Mouse (Mus musculus): ENCODE data around the gene Pole4.
"Not testable (repeated sequence)": the region's sequence is repeated elsewhere in the genome, so short reads cannot be mapped to it uniquely, and the experiment has no call there.

The Pole4 gene

DNA sequence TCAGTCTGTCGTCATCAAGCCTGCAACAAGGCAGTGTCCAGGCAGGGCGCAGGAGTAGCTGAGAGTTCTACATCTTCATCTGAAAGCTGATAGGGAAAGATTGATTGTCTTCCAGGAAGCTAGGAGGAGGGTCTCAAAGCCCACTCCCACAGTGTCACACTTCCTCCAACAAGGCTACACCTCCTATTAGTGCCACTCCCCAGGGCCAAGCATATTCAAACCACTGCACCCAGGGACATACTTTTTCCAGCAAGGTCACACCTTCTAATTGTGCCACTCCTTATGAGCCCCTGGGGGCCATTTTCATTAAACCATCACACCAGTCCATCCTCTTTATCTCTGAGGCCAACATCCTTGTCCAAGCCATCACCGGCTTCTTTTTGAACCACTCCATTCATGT is 8.4 kb downstream of the Pole4 start:
- POLR2A ChIA-PET, result interaction anchor here (0.6 to 14.5 kb wide), 14 partner anchors 7 to 1725 kb away, joined by 3 to 267 read pairs (median 7); partner anchors contain the start of genes Hk2 (in 1 of the 4) and Pole4 (in 1 of the 4)
- CTCF ChIA-PET, result interaction anchor here in 1 of 4 experiments (0.9 kb wide), 1 partner anchor 18 kb away, joined by 3 read pairs; no protein-coding TSS in a partner anchor

GRCm38 (mm10) chr6:82694668-82695067 is 10.5 kb downstream of the Pole4 start:
- CTCF ChIA-PET, result interaction anchor here in 1 of 4 experiments (2.0 kb wide), 1 partner anchor 8 kb away, joined by 12 read pairs; no protein-coding TSS in a partner anchor
- POLR2A ChIA-PET, result interaction anchor here (0.5 to 14.5 kb wide), 26 partner anchors 7 to 392 kb away, joined by 3 to 267 read pairs (median 4); partner anchors contain the start of genes Pole4 (in 3 of the 4) and Hk2 (in 1 of the 4)

DNA sequence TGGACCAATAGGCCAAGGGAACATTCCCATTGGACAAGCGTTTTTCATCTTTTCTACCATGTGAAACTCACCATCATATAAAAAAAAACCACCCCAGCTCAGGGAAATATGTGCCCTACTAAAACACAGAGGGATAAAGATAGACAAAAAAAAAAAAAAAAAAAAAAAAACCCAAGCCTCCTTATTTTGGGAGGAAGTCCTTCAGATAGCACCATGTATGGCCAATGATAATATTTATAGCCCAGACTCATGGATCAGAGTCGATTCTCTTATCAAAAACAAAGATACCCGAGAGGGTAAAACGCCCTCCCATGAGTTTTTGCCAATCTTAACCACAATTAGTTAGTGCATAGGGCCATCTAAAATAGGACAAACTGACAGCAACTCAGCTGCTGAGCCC is 15.7 kb downstream of the Pole4 start:
- ChIA-PET POLR2A (interaction anchor here (0.6 to 8.4 kb wide), 25 partner anchors 8 to 1227 kb away, joined by 3 to 131 read pairs (median 4); partner anchors contain the start of genes Pole4 (in 3 of the 4) and Wbp1 (in 1 of the 4)), CTCF (interaction anchor here in 2 of 4 experiments (0.8 to 1.0 kb wide), 3 partner anchors 12 to 13 kb away, joined by 3 to 5 read pairs (median 3); no protein-coding TSS in a partner anchor)

GRCm38 (mm10) chr6:82688586-82688985 is 16.6 kb downstream of the Pole4 start:
- ChIA-PET POLR2A (interaction anchor here (0.6 to 2.0 kb wide), 21 partner anchors 9 to 167 kb away, joined by 3 to 33 read pairs (median 4); partner anchors contain the start of gene Pole4 (in 3 of the 4)), CTCF (interaction anchor here in 2 of 4 experiments (0.8 to 1.0 kb wide), 3 partner anchors 13 to 14 kb away, joined by 3 to 5 read pairs (median 3); no protein-coding TSS in a partner anchor)

DNA sequence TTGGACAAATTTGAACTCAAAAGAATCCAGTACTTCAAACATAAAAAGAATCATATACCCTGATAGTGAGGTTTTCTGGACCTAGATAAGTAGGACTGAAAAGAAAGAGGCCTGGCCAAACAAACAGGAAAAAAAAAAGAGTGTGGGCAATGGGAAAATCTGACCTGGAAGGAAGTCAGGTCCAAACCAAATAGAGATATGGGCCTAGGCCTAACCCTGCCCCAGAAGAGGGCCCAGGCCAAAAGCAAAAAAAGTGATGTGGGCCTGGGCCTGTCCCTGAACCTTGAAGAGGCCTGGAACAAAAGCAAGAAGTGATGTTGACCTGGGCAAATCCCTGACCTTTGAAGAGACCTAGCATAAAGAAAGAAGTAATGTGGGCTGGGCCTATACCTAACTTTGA is 21.0 kb downstream of the Pole4 start:
- ChIA-PET POLR2A (no interaction called here), CTCF (no interaction called here)

GRCm38 (mm10) chr6:82679286-82679685 is 25.9 kb downstream of the Pole4 start:
- POLR2A ChIA-PET, result interaction anchor here in 3 of 4 experiments (0.6 to 1.8 kb wide), 4 partner anchors 10 to 35 kb away, joined by 3 to 6 read pairs (median 4); no protein-coding TSS in a partner anchor
- CTCF ChIA-PET, result not testable (repeated sequence)

- CTCF ChIA-PET, result not testable (repeated sequence)
These were observed 27.5 kb downstream of the Pole4 start for GRCm38 (mm10) chr6:82677629-82678028.

GRCm38 (mm10) chr6:82666480-82666879 is 38.7 kb downstream of the Pole4 start:
- ChIA-PET CTCF (interaction anchor here in 1 of 4 experiments (1.7 kb wide), 1 partner anchor 36 kb away, joined by 5 read pairs; no protein-coding TSS in a partner anchor), POLR2A (interaction anchor here in 3 of 4 experiments (0.7 to 8.5 kb wide), 12 partner anchors 11 to 388 kb away, joined by 3 to 95 read pairs (median 10); partner anchors contain the start of genes Aup1 (in 1 of the 3) and Pole4 (in 1 of the 3))

More at GRCm38 (mm10) chr6:82677629-82678028, 27.5 kb downstream of the Pole4 start:
- POLR2A ChIA-PET, result not testable (repeated sequence)

DNA sequence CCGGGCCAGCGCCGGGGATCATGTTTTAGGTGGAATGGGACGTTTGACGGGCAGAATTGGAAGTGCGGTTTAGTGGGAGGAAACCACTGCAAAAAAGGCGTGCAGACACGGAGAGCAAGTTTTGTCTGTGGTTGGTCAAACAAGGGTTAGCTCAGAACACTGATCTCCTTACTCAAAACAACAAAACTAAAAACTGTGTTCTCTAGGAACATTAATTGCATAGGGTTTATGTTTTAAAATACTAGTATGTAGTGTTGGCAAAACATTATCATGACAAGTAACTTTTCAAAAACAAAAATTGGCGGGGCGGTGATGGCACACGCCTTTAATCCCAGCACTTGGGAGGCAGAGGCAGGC is 52.0 kb downstream of the Pole4 start:
- POLR2A ChIA-PET, result interaction anchor here (0.6 to 16.9 kb wide), 46 partner anchors 8 to 251 kb away, joined by 3 to 267 read pairs (median 6); partner anchors contain the start of genes Pole4 (in 2 of the 4), Hk2 (in 1 of the 4) and Tacr1 (in 1 of the 4)
- CTCF ChIA-PET, result interaction anchor here (0.6 to 3.1 kb wide), 4 partner anchors 47 to 50 kb away, joined by 4 to 15 read pairs (median 14); no protein-coding TSS in a partner anchor

DNA sequence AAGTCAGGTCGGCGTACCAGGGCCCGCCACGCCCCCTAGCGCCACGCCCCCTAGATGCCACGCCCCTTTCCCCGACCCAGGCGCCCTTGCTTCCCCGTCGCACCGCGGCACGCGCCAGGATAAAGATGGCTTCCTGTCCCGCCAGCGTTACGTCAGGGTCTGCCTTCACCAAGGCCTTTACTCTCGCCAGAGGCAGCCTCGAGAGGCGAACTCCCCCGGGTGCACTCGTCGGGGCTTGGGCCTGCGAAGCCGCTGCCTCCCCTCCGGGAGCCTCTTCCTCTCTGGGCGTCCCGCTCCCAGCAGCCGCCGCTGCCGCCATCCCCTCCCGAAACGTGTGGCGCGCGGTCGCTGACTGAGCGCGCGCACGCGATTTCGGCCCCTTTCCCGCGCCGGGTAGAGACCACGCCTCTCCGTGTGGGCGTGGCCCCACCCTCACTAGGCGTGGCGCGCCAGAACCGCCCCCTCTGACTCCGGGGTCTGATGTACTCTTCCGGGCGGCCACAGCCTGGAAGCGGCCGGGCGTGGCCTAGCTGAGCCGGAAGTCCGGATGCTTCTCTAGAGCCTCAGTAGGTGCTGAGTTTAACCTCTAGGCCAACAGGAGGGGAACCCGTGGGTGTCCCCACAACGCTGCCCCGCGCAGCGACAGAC is 52.5 kb downstream of the Pole4 start:
- POLR2A ChIA-PET, result interaction anchor here (0.6 to 16.9 kb wide), 57 partner anchors 9 to 412 kb away, joined by 3 to 267 read pairs (median 4); partner anchors contain the start of genes Pole4 (in 2 of the 4), Hk2 (in 1 of the 4) and Tacr1 (in 1 of the 4)

DNA sequence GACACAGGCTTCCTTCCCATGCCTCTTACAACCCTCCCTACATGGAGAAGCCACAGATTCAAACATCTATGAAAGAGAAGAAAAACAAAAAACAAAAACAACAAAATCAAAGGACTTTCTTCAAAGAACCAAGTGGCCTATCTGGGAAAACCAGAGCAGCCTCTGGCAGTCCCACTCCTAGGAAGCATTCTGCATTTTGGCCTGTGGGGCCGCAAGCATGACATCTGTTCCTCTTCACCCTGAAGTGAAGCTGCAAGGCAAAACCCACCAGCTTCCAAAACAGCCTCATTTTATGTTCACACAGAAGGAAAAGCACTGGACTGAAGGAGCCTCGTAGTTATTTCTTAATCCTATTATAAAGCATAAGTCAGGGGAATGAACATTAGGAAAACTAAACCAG is 56.1 kb downstream of the Pole4 start:
- CTCF ChIA-PET, result interaction anchor here (0.8 to 3.3 kb wide), 5 partner anchors 13 to 121 kb away, joined by 3 to 27 read pairs (median 4); no protein-coding TSS in a partner anchor
- POLR2A ChIA-PET, result interaction anchor here in 3 of 4 experiments (0.7 to 16.9 kb wide), 16 partner anchors 9 to 125 kb away, joined by 3 to 267 read pairs (median 6); partner anchors contain the start of genes Hk2 (in 1 of the 3) and Pole4 (in 1 of the 3)

More for the DNA sequence above, 52.5 kb downstream of the Pole4 start:
- CTCF ChIA-PET, result interaction anchor here in 3 of 4 experiments (1.5 to 3.1 kb wide), 3 partner anchors 50 to 51 kb away, joined by 4 to 15 read pairs (median 15); no protein-coding TSS in a partner anchor

- POLR2A ChIA-PET, result interaction anchor here (0.6 to 16.9 kb wide), 16 partner anchors 11 to 156 kb away, joined by 3 to 267 read pairs (median 5); partner anchors contain the start of gene Hk2 (in 1 of the 4)
- CTCF ChIA-PET, result interaction anchor here in 2 of 4 experiments (0.5 to 3.3 kb wide), 3 partner anchors 12 to 661 kb away, joined by 4 to 27 read pairs (median 4); no protein-coding TSS in a partner anchor
These were observed 57.1 kb downstream of the Pole4 start for GRCm38 (mm10) chr6:82647940-82648655.

- ChIA-PET POLR2A (interaction anchor here in 3 of 4 experiments (0.7 to 16.9 kb wide), 7 partner anchors 10 to 56 kb away, joined by 3 to 267 read pairs (median 3); no protein-coding TSS in a partner anchor), CTCF (interaction anchor here in 1 of 4 experiments (3.3 kb wide), 1 partner anchor 56 kb away, joined by 27 read pairs; no protein-coding TSS in a partner anchor)
These were observed 58.2 kb downstream of the Pole4 start for GRCm38 (mm10) chr6:82647001-82647400.

GRCm38 (mm10) chr6:82640046-82640445 is 65.1 kb downstream of the Pole4 start:
- POLR2A ChIA-PET, result interaction anchor here (0.6 to 9.8 kb wide), 16 partner anchors 9 to 65 kb away, joined by 3 to 133 read pairs (median 6); partner anchors contain the start of gene Pole4 (in 1 of the 4)
- CTCF ChIA-PET, result interaction anchor here in 1 of 4 experiments (1.8 kb wide), 1 partner anchor 63 kb away, joined by 5 read pairs; no protein-coding TSS in a partner anchor

DNA sequence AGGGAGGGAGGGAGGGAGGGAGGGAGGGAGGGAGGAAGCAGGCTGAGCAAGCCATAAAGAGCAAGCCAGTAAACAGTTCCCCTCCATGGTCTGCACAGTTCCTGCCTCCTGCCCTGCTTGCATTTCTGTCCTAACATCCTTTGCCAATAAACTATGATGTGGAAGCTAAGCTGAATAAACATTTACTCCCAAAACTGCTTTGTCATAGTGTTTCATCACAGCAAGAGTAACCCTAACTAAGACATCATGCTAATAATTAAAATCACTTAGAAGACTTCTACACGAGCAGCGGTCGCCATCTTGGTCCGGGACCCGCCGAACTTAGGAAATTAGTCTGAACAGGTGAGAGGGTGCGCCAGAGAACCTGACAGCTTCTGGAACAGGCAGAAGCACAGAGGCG is 79.8 kb downstream of the Pole4 start:
- POLR2A ChIA-PET, result interaction anchor here (1.6 to 3.1 kb wide), 9 partner anchors 9 to 148 kb away, joined by 3 to 32 read pairs (median 11); no protein-coding TSS in a partner anchor
- CTCF ChIA-PET, result not testable (repeated sequence)

DNA sequence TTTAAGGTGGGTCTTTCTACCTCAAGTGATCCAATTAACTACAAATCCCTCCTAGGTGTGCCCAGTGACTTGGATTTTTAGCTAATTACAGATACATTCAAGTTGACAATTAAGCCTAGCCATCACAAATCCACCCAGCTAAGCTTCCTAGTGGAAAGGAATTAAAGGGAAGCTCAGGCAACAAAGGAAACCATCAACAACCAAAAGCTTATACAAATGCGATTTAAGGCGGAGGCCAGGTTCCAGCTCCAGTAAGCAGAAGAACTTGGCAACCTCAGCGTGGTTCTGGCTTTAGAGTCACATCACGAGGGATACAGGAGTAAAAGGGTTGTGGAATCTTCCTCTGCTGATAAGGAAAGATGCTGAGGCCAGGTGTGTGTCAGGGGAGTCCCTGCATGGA is 92.0 kb downstream of the Pole4 start:
- ChIA-PET CTCF (interaction anchor here (0.6 to 1.3 kb wide), 4 partner anchors 89 to 244 kb away, joined by 3 to 10 read pairs (median 4); no protein-coding TSS in a partner anchor), POLR2A (interaction anchor here (0.5 to 5.5 kb wide), 31 partner anchors 10 to 1277 kb away, joined by 3 to 59 read pairs (median 3); partner anchors contain the start of genes Pole4 (in 2 of the 4) and Hk2 (in 1 of the 4))

DNA sequence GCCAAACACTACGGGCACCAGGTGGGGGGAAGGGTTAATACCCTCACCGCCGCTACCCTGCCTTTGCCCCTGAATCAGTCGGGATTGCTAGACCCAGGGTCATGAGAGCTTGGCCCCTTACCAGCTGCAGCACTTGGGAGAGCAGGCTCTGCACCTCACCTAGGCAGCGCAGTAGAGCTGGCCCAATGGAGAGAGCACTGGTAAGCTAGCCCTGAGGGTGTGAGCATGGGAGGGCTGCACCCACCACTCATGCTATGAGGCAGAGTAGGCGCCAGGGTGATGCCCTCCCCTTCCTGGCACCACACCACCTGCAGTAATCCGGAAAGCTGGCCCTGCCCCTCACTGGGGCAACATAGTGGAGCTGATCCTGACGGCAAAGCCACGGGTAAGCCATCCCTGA is 94.1 kb downstream of the Pole4 start:
- POLR2A ChIA-PET, result interaction anchor here (0.6 to 5.5 kb wide), 27 partner anchors 13 to 280 kb away, joined by 3 to 59 read pairs (median 4); partner anchors contain the start of genes Hk2 (in 1 of the 4) and Pole4 (in 1 of the 4)
- CTCF ChIA-PET, result interaction anchor here (0.7 to 2.1 kb wide), 8 partner anchors 16 to 271 kb away, joined by 3 to 10 read pairs (median 5); partner anchors contain the start of gene Pole4 (in 1 of the 4)
